Mouse (Mus musculus) myocyte (in vitro differentiated cells): ENCODE measurements around the gene Schip1. TPM values are rescaled to one million over a fixed set of nuclear protein-coding genes. Genes with fewer than 3 reads are reported as not detected.
"Not testable (repeated sequence)": the region's sequence is repeated elsewhere in the genome, so short reads cannot be mapped to it uniquely, and the experiment has no call there.

Experiments
- H3K27me3 ChIP-seq: one replicate; pipeline ENCODE4 v1.6.1; 2011; ENCODE audit not compliant: control insufficient read depth, insufficient read depth, insufficient read length
- H3K36me3 ChIP-seq: one replicate; pipeline ENCODE4 v1.6.1; 2011; ENCODE audit not compliant: control insufficient read depth, insufficient read depth
- H3K4me2 ChIP-seq: one replicate; pipeline ENCODE4 v1.6.1; 2011; ENCODE audit warnings: low read depth, control low read depth
- H3K4me3 ChIP-seq: one replicate; pipeline ENCODE4 v1.5.1; 2011; ENCODE audit warnings: mild to moderate bottlenecking, control low read depth, moderate library complexity
- H3K79me2 ChIP-seq: one replicate; pipeline ENCODE4 v1.6.1; 2011; ENCODE audit not compliant: control insufficient read depth, insufficient read depth
- H3ac ChIP-seq: one replicate; pipeline ENCODE4 v1.6.1; 2011; ENCODE audit not compliant: control insufficient read depth, insufficient read length
- CEBPB ChIP-seq: IDR thresholded peaks from 2 replicates; pipeline ENCODE4 v1.6.1; 2011; ENCODE audit warnings: mild to moderate bottlenecking, moderate library complexity; ENCODE audit not compliant: poor library complexity, insufficient read depth, severe bottlenecking
- E2F4 ChIP-seq: IDR thresholded peaks from one replicate; pipeline ENCODE4 v1.6.1; 2011; ENCODE audit warnings: mild to moderate bottlenecking, control low read depth, moderate library complexity; ENCODE audit not compliant: insufficient read depth
- MAX ChIP-seq: IDR thresholded peaks from one replicate; pipeline ENCODE4 v1.6.1; 2011; ENCODE audit warnings: low read depth, mild to moderate bottlenecking, control low read depth
- MYOD1 ChIP-seq, 3 experiments: IDR thresholded peaks; one replicate each; pipeline ENCODE4 v1.6.1; 2011; ENCODE audit warnings: control low read depth in 2 of 3, low read depth in 2 of 3, mild to moderate bottlenecking in 2 of 3, moderate library complexity in 1 of 3; ENCODE audit not compliant: insufficient read length in 2 of 3, control insufficient read depth in 1 of 3
- MYOG ChIP-seq, 3 experiments: IDR thresholded peaks; one replicate each; pipeline ENCODE4 v1.6.1; 2011; ENCODE audit warnings: control low read depth in 2 of 3, low read depth in 2 of 3, mild to moderate bottlenecking in 2 of 3; ENCODE audit not compliant: insufficient read length in 2 of 3, control insufficient read depth in 1 of 3, insufficient read depth in 1 of 3
- POLR2A ChIP-seq: IDR thresholded peaks from one replicate; pipeline ENCODE4 v1.6.1; 2011; ENCODE audit warnings: low read depth, mild to moderate bottlenecking, control low read depth, moderate library complexity; ENCODE audit not compliant: insufficient read length
- POLR2AphosphoS2 ChIP-seq: IDR thresholded peaks from one replicate; pipeline ENCODE4 v1.6.1; 2011; ENCODE audit warnings: low read depth, control low read depth; ENCODE audit not compliant: insufficient read length
- REST ChIP-seq: IDR thresholded peaks from one replicate; pipeline ENCODE4 v1.6.1; 2011; ENCODE audit warnings: mild to moderate bottlenecking, control low read depth, moderate library complexity; ENCODE audit not compliant: insufficient read depth, insufficient read length
- SRF ChIP-seq: IDR thresholded peaks from one replicate; pipeline ENCODE4 v1.6.1; 2011; ENCODE audit warnings: low read depth; ENCODE audit not compliant: control insufficient read depth, insufficient read length
- TCF12 ChIP-seq: IDR thresholded peaks from one replicate; pipeline ENCODE4 v1.6.1; 2011; ENCODE audit warnings: mild to moderate bottlenecking, control low read depth; ENCODE audit not compliant: poor library complexity, insufficient read depth, severe bottlenecking
- TCF3 ChIP-seq: IDR thresholded peaks from one replicate; pipeline ENCODE4 v1.6.1; 2011; ENCODE audit warnings: low read depth, control low read depth; ENCODE audit not compliant: insufficient read length
- USF1 ChIP-seq: IDR thresholded peaks from one replicate; pipeline ENCODE4 v1.6.1; 2011; ENCODE audit warnings: low read depth, mild to moderate bottlenecking, control low read depth, moderate library complexity
- polyA plus RNA-seq: library from polyadenylated mRNA; unstranded; fragments of >200 nt; fragmentation: generic; extraction: Trizol; gene quantifications from one replicate; pipeline ENCODE4 v1.2.1, GENCODE M21; 2012; ENCODE audit warnings: missing spikeins

The Schip1 gene
- polyA plus RNA-seq, 1 experiment, result 23.3 TPM

GRCm38 (mm10) chr3:68096724-68097431 is 32.3 kb downstream of the Schip1 start:
- Histone ChIP-seq H3K4me3 (no peak overlapping the region), H3K27me3 (no peaks in the 10 kb centered on the region), H3K79me2 (no peaks in the 10 kb centered on the region), H3K4me2 (no peak overlapping the region), H3K36me3 (no peaks in the 10 kb centered on the region), H3ac (no peak overlapping the region)
- TF ChIP-seq POLR2A, result no peak
- no peak for TF ChIP-seq REST
- no peak for TF ChIP-seq USF1
- no peak for TF ChIP-seq MAX
- no peak for TF ChIP-seq POLR2AphosphoS2
- no peak for TF ChIP-seq TCF12
- TF ChIP-seq MYOG (IDR thresholded peaks at IDR 0.05; ENCODE audit: control insufficient read depth in 1 of 3, insufficient read depth in 1 of 3, insufficient read length in 2 of 3, low read depth in 2 of 3), result no peak
- TF ChIP-seq SRF, result no peak

DNA sequence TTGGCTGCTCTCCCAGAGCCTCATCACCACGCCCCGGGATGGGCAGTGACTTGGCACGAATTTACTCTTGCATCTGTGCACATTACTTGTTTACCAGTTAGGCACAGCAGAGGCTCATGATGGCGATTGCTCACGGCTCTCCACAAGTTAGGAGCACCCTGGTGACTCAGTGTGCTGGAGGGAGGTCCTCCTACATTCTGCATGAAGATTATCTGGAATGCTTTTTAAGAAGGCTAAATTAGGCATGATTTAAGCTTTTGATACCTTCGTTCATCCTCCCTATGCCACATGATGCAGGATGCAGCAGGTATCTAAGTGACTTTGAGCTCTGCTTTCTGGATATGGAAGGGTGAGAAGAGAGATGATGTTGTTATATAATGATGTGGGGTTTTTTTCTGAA is 35.0 kb downstream of the Schip1 start:
- H3K27me3 ChIP-seq, H3K36me3 ChIP-seq, H3K4me2 ChIP-seq, H3K4me3 ChIP-seq, H3ac ChIP-seq, H3K79me2 ChIP-seq: not testable (repeated sequence)

GRCm38 (mm10) chr3:68101343-68101742 is 36.7 kb downstream of the Schip1 start:
- Histone ChIP-seq H3ac (no peak overlapping the region), H3K4me3 (no peak overlapping the region), H3K79me2 (no peaks in the 10 kb centered on the region), H3K4me2 (no peak overlapping the region), H3K27me3 (no peaks in the 10 kb centered on the region), H3K36me3 (no peaks in the 10 kb centered on the region)
- TF ChIP-seq MAX, result no peak
- TF ChIP-seq MYOG (IDR thresholded peaks at IDR 0.05; ENCODE audit: control insufficient read depth in 1 of 3, insufficient read depth in 1 of 3, insufficient read length in 2 of 3, low read depth in 2 of 3), result no peak
- no peak for TF ChIP-seq TCF3
- no peak for TF ChIP-seq TCF12

DNA sequence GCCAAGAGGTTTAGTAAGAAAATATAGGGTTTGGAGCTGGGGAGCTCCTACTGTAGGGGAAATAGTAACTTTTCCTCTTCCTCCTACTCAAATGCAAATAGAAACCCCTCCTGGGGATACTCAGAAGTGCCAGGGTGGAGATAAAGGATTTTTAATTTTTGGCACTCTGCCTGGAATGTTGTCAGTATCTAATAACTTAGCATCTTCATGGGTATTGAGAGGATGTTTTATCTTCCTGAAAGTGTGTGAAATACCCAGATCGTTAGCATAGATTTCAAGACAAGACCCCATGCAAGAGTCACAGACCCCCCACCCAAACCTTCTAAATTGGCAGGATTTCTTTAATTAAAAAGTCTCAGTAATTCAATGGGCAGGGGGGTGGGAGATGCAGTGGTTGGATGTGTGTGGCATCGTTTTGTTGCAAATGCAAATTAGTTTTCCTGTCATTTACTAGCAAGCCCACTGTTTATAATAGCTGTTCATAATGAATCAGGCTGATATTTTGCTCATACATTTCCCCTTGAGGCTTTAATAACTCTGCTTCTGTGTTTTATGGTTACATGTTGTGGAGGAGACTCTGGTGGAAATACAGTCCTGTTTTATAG is 40.6 kb downstream of the Schip1 start:
- no peaks in the 10 kb centered on the region for H3K27me3 ChIP-seq
- H3K4me2 ChIP-seq, result no peak overlapping the region
- TF ChIP-seq POLR2AphosphoS2 (no peak), USF1 (no peak), CEBPB (no peak), TCF12 (no peak), POLR2A (no peak), REST (no peak), SRF (no peak), MYOG (IDR thresholded peaks at IDR 0.05; ENCODE audit: control insufficient read depth in 1 of 3, insufficient read depth in 1 of 3, insufficient read length in 2 of 3, low read depth in 2 of 3) (no peak), MAX (no peak), E2F4 (no peak), MYOD1 (IDR thresholded peaks at IDR 0.05; ENCODE audit: control insufficient read depth in 1 of 3, insufficient read length in 2 of 3, low read depth in 2 of 3) (no peak), TCF3 (no peak)
- no peak overlapping the region for H3ac ChIP-seq
- H3K4me3 ChIP-seq, result no peak overlapping the region
- no peaks in the 10 kb centered on the region for H3K36me3 ChIP-seq
- H3K79me2 ChIP-seq, result no peaks in the 10 kb centered on the region

- H3K4me2 ChIP-seq, result no peak overlapping the region
- no peaks in the 10 kb centered on the region for H3K27me3 ChIP-seq
- H3ac ChIP-seq, result no peak overlapping the region
- H3K36me3 ChIP-seq, result no peaks in the 10 kb centered on the region
- no peak overlapping the region for H3K4me3 ChIP-seq
- TF ChIP-seq SRF (no peak), USF1 (no peak), CEBPB (no peak), MYOD1 (IDR thresholded peaks at IDR 0.05; ENCODE audit: control insufficient read depth in 1 of 3, insufficient read length in 2 of 3, low read depth in 2 of 3) (no peak), POLR2AphosphoS2 (no peak), REST (no peak), E2F4 (no peak)
- no peaks in the 10 kb centered on the region for H3K79me2 ChIP-seq
Observed at GRCm38 (mm10) chr3:68121338-68121737, 56.7 kb downstream of the Schip1 start.
